Mouse (Mus musculus) limb, embryonic 10.5 days (tissue): ENCODE data around the gene Vmn2r98. TPM values are rescaled to one million over a fixed set of nuclear protein-coding genes. Genes with fewer than 3 reads are reported as not detected.
"Not testable (repeated sequence)": the region's sequence is repeated elsewhere in the genome, so short reads cannot be mapped to it uniquely, and the experiment has no call there.

Source experiments
- DNase-seq: peaks from one replicate; pipeline ENCODE4 v3.0.0-alpha.2; 2017; ENCODE audit warnings: low spot score
- H3K27ac ChIP-seq: fragments of 300-500 bp; sonication (generic); 2 replicates; pipeline ENCODE4 v1.5.1; 2016; ENCODE audit warnings: mild to moderate bottlenecking
- H3K27me3 ChIP-seq: fragments of 300-500 bp; sonication (generic); 2 replicates; pipeline ENCODE4 v1.6.1; 2016; ENCODE audit warnings: low read depth, mild to moderate bottlenecking; ENCODE audit not compliant: poor library complexity, severe bottlenecking
- H3K36me3 ChIP-seq: fragments of 300-500 bp; sonication (generic); 2 replicates; pipeline ENCODE4 v1.6.1; 2016; ENCODE audit warnings: mild to moderate bottlenecking, moderate library complexity
- H3K4me1 ChIP-seq: fragments of 300-500 bp; sonication (generic); 2 replicates; pipeline ENCODE4 v1.6.1; 2016
- H3K4me3 ChIP-seq: fragments of 300-500 bp; sonication (generic); 2 replicates; pipeline ENCODE4 v1.5.1; 2016; ENCODE audit warnings: mild to moderate bottlenecking, moderate library complexity
- H3K9me3 ChIP-seq: fragments of 300-500 bp; sonication (generic); replicated peaks from 2 replicates; pipeline ENCODE4 v1.6.1; 2016; ENCODE audit warnings: mild to moderate bottlenecking
- WGBS: fragments of 180-500 bp; shearing (Covaris S2); methylation state at CpG from one replicate; pipeline ENCODE4 v1.1.7; 2016; 5-methylcytosine and 5-hydroxymethylcytosine counted together
- polyA plus RNA-seq: library from polyadenylated mRNA; unstranded; fragments of >200 nt; fragmentation: Nextera tagmentation; extraction: Ambion mirVana; gene quantifications from 2 replicates; pipeline ENCODE4 v1.2.1, GENCODE M21; 2016

The Vmn2r98 gene
- polyA plus RNA-seq, result not detected in 2 replicates

- not testable (repeated sequence) for H3K36me3 ChIP-seq, DNase-seq
Measured at GRCm38 (mm10) chr17:19053160-19053559, at the start of gene Vmn2r98. Gene Vmn2r98 (plus strand): TSS chr17:19053460.

GRCm38 (mm10) chr17:19031441-19031840, 21.8 kb upstream of the Vmn2r98 start:
- not testable (repeated sequence) for H3K27me3 ChIP-seq, H3K9me3 ChIP-seq, H3K4me3 ChIP-seq, H3K4me1 ChIP-seq, H3K27ac ChIP-seq, DNase-seq, H3K36me3 ChIP-seq
- 92% methylated on average over 1 of the region's 1 CpGs for WGBS

More at GRCm38 (mm10) chr17:19053160-19053559, at the start of gene Vmn2r98:
- H3K4me1 ChIP-seq, H3K27me3 ChIP-seq, H3K9me3 ChIP-seq, H3K4me3 ChIP-seq, H3K27ac ChIP-seq: not testable (repeated sequence)

- Histone ChIP-seq H3K27ac (no peak overlapping the region), H3K4me1 (no peaks in the 10 kb centered on the region), H3K9me3 (peaks cover 3% of the 10 kb centered on the region; the same call in 1 of the 2 replicates), H3K36me3 (no peaks in the 10 kb centered on the region), H3K4me3 (no peak overlapping the region), H3K27me3 (no peaks in the 10 kb centered on the region)
- 79% methylated on average over 2 of the region's 2 CpGs for WGBS
- DNase-seq, result no peak
Measured at GRCm38 (mm10) chr17:19031962-19032361, 21.3 kb upstream of the Vmn2r98 start.

- H3K27ac ChIP-seq, result no peak overlapping the region
- 71% methylated on average over 3 of the region's 3 CpGs for WGBS
- H3K4me1 ChIP-seq, result no peaks in the 10 kb centered on the region
- H3K4me3 ChIP-seq, result no peak overlapping the region
- no peaks in the 10 kb centered on the region for H3K36me3 ChIP-seq
- H3K27me3 ChIP-seq, result no peaks in the 10 kb centered on the region
- no peak for DNase-seq
- H3K9me3 ChIP-seq, result peaks cover 6% of the 10 kb centered on the region; the same call in 1 of the 2 replicates
Measured at GRCm38 (mm10) chr17:19032721-19033120, 20.5 kb upstream of the Vmn2r98 start.

Other genes starting within 250 kb of the Vmn2r98 start
- 0.06 and 0.09 TPM in 2 replicates for gene Vmn2r97, start 139.2 kb upstream of the Vmn2r98 start, polyA plus RNA-seq